Mouse (Mus musculus) forebrain, embryonic 13.5 days (tissue): Measurements from ENCODE around the gene Ehd2. TPM values are rescaled to one million over a fixed set of nuclear protein-coding genes. Genes with fewer than 3 reads are reported as not detected.
A peak's percentile ranks its signal among the peaks of the same experiment; 100 is the strongest.

ENCODE experiments used
- ATAC-seq: fragments of 200-750 bp; cut with Nextera tagmentation; 2 replicates; pipeline ENCODE4 v1.8.0; 2017
- H3K27ac ChIP-seq: fragments of 300-500 bp; sonication (generic); 2 replicates; pipeline ENCODE4 v1.5.1; 2015; ENCODE audit warnings: inconsistent platforms, mild to moderate bottlenecking, moderate library complexity
- H3K27me3 ChIP-seq: fragments of 300-500 bp; sonication (generic); 2 replicates; pipeline ENCODE4 v1.6.1; 2015; ENCODE audit warnings: mild to moderate bottlenecking, inconsistent platforms
- H3K36me3 ChIP-seq: fragments of 300-500 bp; sonication (generic); 2 replicates; pipeline ENCODE4 v1.6.1; 2015; ENCODE audit warnings: mild to moderate bottlenecking, inconsistent platforms; ENCODE audit not compliant: poor library complexity, severe bottlenecking
- H3K4me1 ChIP-seq: fragments of 300-500 bp; sonication (generic); 2 replicates; pipeline ENCODE4 v1.6.1; 2015; ENCODE audit warnings: inconsistent platforms
- H3K4me2 ChIP-seq: fragments of 300-500 bp; sonication (generic); 2 replicates; pipeline ENCODE4 v1.6.1; 2015; ENCODE audit warnings: inconsistent platforms, mild to moderate bottlenecking, moderate library complexity
- H3K4me3 ChIP-seq: fragments of 300-500 bp; sonication (generic); 2 replicates; pipeline ENCODE4 v1.5.1; 2015; ENCODE audit warnings: mild to moderate bottlenecking, inconsistent platforms
- H3K9ac ChIP-seq: fragments of 300-500 bp; sonication (generic); 2 replicates; pipeline ENCODE4 v1.6.1; 2015; ENCODE audit warnings: mild to moderate bottlenecking, inconsistent platforms
- H3K9me3 ChIP-seq: fragments of 300-500 bp; sonication (generic); replicated peaks from 2 replicates; pipeline ENCODE4 v1.6.1; 2016; ENCODE audit warnings: inconsistent platforms
- WGBS: fragments of 180-500 bp; shearing (Covaris S2); methylation state at CpG from one replicate; pipeline ENCODE4 v1.1.7; 2015; 5-methylcytosine and 5-hydroxymethylcytosine counted together
- polyA plus RNA-seq: library from polyadenylated mRNA; unstranded; fragments of >200 nt; fragmentation: Nextera tagmentation; extraction: Ambion mirVana; gene quantifications from 2 replicates; pipeline ENCODE4 v1.2.1, GENCODE M21; 2015

Ehd2 gene
- polyA plus RNA-seq, 1 experiment from 2014 or later = 3.6 TPM

GRCm38 (mm10) chr7:15972247-15972646 is 4.9 kb upstream of the Ehd2 start:
- Histone ChIP-seq H3K36me3 (peaks cover 71% of the 10 kb centered on the region), H3K9me3 (no peaks in the 10 kb centered on the region), H3K27ac (no peak overlapping the region), H3K4me3 (no peak overlapping the region), H3K4me1 (0 out of 2 replicates have a peak, but pooled peaks cover 2% of the 10 kb centered on the region), H3K4me2 (no peak overlapping the region), H3K27me3 (no peaks in the 10 kb centered on the region), H3K9ac (no peak overlapping the region)
- 53% methylated on average over 25 of the region's 25 CpGs for WGBS
- no peak for ATAC-seq

DNA sequence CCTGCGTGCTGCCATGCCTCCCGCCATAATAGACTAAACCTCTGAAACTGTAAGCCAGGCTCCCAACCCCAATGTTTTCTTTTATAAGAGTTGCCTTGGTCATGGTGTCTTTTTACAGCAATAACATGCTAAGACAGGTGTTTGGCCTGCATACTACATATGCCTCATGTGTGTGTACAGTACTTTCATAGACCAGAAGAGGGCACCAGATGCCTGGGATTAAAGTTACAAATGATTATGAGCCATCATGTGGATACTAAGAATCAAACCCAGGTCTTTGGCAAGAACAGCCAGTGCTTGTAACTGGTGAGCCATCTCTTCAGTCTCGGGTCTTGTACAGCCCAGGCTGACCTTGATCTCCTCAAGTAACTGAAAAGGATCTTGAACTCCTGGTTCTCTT is 2.3 kb upstream of the Ehd2 start:
- no peak overlapping the region for H3K9ac ChIP-seq
- H3K9me3 ChIP-seq = no peaks in the 10 kb centered on the region
- ATAC-seq = no peak
- 0 out of 2 replicates have a peak, but pooled peaks cover 3% of the 10 kb centered on the region for H3K4me1 ChIP-seq
- no peak overlapping the region for H3K27ac ChIP-seq
- H3K36me3 ChIP-seq = peaks cover 48% of the 10 kb centered on the region
- WGBS = 85% methylated on average over 3 of the region's 3 CpGs
- no peak overlapping the region for H3K4me2 ChIP-seq
- no peaks in the 10 kb centered on the region for H3K27me3 ChIP-seq
- H3K4me3 ChIP-seq = no peak overlapping the region

DNA sequence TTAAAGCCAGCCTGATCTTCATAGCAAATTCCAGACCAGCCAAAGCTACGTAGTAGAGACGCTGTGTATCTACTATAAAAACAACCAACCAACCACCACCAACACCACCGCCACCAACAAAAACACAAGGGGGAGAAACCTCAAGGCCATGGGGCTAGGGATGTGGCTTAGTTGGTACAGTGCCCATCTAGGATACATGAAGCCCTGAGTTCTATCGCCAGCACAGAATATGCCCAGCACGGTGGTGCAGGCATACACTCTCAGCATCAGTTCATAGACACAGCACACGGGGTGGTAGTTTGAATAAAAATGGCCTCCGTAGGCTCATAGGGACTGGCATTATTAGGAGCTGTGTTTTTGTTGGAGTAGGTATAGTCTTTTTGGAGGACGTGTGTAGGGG is 955 bp upstream of the Ehd2 start:
- Histone ChIP-seq H3K36me3 (peaks cover 35% of the 10 kb centered on the region), H3K4me2 (no peak overlapping the region), H3K9me3 (no peaks in the 10 kb centered on the region), H3K9ac (no peak overlapping the region), H3K27ac (no peak overlapping the region), H3K27me3 (no peaks in the 10 kb centered on the region), H3K4me3 (no peak overlapping the region), H3K4me1 (0 out of 2 replicates have a peak, but pooled peaks cover 3% of the 10 kb centered on the region)
- ATAC-seq = no peak
- 87% methylated on average over 8 of the region's 8 CpGs for WGBS

DNA sequence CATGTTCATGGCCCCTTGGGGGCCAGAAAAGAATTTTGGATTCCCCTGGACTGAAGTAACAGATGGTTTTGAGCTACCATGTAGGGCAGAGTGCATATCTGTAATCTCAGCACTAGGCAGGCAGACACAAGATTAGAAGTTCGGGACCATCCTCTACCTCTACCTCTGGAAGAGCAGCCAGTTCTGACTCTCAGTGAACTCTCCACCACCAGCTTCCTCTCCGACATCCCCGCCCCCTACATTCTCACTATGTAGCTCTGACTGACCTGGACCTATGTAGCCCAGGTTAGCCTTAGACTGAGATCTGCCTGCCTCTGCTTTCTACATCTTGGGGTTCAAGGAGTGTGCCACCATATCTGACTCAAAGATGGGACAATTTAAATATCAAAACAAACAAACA is 878 bp downstream of the Ehd2 start:
- 87% methylated on average over 3 of the region's 3 CpGs for whole genome bisulfite sequencing
- H3K9me3 ChIP-seq = no peaks in the 10 kb centered on the region
- H3K27me3 ChIP-seq = no peaks in the 10 kb centered on the region
- H3K4me1 ChIP-seq = peaks cover 17% of the 10 kb centered on the region
- no peak overlapping the region for H3K27ac ChIP-seq
- H3K4me2 ChIP-seq = no peak overlapping the region
- ATAC-seq = no peak
- no peak overlapping the region for H3K4me3 ChIP-seq
- H3K9ac ChIP-seq = no peak overlapping the region
- H3K36me3 ChIP-seq = peaks cover 16% of the 10 kb centered on the region

DNA sequence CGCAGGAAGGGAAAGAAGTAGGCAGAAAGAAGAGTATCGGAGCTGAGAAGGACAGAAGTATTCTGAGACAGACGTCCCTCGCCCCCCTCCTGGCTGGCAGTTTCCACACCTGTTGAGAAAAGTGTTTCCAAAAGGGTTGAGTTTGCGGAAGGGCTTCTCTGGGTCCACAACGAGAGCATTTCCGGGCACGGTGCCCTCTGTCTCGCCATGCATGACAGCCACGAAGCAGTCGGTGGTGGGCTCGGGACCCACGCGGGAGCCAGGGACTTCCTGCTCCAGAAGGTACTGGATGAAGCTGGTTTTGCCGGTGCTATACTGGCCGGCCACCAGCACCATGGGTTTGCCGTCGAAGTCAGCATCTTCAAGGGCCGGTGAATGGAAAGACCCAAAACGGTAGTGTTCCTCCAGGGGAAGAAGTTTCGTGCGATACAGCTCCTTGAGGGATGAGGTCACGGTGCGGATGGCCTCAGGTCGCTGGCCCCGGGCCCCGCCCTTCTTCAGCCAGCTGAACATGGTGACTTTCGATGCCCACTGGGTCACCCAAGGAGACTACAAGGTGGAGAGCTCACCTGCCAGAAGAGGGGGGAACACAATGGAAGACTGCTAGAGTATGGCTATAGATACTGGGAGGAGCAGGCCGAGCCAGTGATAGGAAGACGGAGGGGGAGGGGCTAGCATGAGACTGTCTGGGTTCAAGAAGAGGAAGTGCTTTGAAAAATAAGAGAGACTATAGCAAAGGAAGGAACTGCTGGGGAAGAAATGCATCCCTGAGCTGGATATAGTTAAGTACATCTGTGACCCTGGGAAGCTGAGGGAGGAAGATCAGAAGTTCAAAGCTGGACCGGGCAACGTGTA is 3.3 kb downstream of the Ehd2 start:
- no peak for ATAC-seq
- Histone ChIP-seq H3K4me2 (no peak overlapping the region), H3K27ac (no peak overlapping the region), H3K27me3 (no peaks in the 10 kb centered on the region), H3K4me1 (peaks cover 17% of the 10 kb centered on the region), H3K4me3 (no peak overlapping the region), H3K36me3 (no peaks in the 10 kb centered on the region), H3K9me3 (no peaks in the 10 kb centered on the region), H3K9ac (no peak overlapping the region)
- WGBS = 89% methylated on average over 32 of the region's 32 CpGs

GRCm38 (mm10) chr7:15962311-15963288 is 4.8 kb downstream of the Ehd2 start:
- Histone ChIP-seq H3K27ac (peak overlapping the region; percentile 31; the same call in 1 of the 2 replicates), H3K9ac (no peak overlapping the region)

DNA sequence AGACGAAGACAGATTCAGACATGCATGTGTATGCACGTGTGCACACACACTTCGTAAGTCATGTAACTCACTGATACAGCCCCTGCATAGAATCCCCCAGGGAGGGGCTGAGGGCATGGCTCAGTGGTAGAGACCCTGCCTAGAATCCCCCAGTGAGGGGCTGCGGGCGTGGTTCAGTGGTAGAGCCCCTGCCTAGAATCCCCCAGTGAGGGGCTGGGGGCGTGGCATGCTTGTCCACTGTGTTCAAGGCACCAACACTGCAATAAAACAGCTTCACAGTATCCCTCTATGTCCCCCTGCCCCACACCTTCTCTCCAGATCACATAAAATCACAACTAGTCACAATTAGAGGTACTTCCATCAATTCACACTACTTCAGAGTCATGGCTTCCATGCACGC is 5.6 kb downstream of the Ehd2 start:
- 0 out of 2 replicates have a peak overlapping the region, but pooled peaks have one; percentile 31 for H3K27ac ChIP-seq
- H3K4me1 ChIP-seq = peaks cover 14% of the 10 kb centered on the region
- ATAC-seq = no peak
- 90% methylated on average over 7 of the region's 7 CpGs for WGBS
- H3K4me3 ChIP-seq = no peak overlapping the region
- H3K4me2 ChIP-seq = no peak overlapping the region
- H3K9me3 ChIP-seq = no peaks in the 10 kb centered on the region
- H3K9ac ChIP-seq = no peak overlapping the region
- no peaks in the 10 kb centered on the region for H3K36me3 ChIP-seq
- H3K27me3 ChIP-seq = no peaks in the 10 kb centered on the region

More at GRCm38 (mm10) chr7:15962311-15963288, 4.8 kb downstream of the Ehd2 start:
- Histone ChIP-seq H3K36me3 (no peaks in the 10 kb centered on the region), H3K4me1 (peaks cover 17% of the 10 kb centered on the region), H3K4me3 (no peak overlapping the region), H3K4me2 (no peak overlapping the region), H3K27me3 (no peaks in the 10 kb centered on the region), H3K9me3 (no peaks in the 10 kb centered on the region)
- peak; percentile 44 for ATAC-seq
- 39% methylated on average over 12 of the region's 12 CpGs for WGBS

DNA sequence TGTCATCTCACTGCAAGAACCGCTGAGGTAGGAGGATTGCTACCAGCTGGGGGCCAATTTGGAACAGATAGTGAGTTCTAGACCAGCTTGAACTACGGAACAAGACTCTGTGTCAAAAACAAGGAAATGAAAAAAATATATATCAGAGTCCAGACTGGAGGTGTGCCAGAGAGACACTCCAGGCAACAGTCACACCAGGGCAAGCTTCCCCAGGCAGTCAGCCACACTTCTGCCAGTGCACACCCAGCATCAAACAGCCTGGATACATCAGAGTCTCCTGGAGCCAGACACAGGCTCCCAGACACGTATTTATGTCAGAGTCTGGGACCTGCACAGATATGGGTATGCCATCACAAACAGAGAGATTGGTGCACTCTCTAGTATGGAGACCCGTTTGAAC is 6.1 kb downstream of the Ehd2 start:
- H3K36me3 ChIP-seq = no peaks in the 10 kb centered on the region
- peaks cover 14% of the 10 kb centered on the region for H3K4me1 ChIP-seq
- H3K4me3 ChIP-seq = no peak overlapping the region
- no peaks in the 10 kb centered on the region for H3K9me3 ChIP-seq
- no peak; the same call in 1 of the 2 replicates for ATAC-seq
- WGBS = 65% methylated on average over 4 of the region's 4 CpGs
- no peaks in the 10 kb centered on the region for H3K27me3 ChIP-seq
- H3K27ac ChIP-seq = no peak overlapping the region
- H3K4me2 ChIP-seq = no peak overlapping the region
- H3K9ac ChIP-seq = no peak overlapping the region

DNA sequence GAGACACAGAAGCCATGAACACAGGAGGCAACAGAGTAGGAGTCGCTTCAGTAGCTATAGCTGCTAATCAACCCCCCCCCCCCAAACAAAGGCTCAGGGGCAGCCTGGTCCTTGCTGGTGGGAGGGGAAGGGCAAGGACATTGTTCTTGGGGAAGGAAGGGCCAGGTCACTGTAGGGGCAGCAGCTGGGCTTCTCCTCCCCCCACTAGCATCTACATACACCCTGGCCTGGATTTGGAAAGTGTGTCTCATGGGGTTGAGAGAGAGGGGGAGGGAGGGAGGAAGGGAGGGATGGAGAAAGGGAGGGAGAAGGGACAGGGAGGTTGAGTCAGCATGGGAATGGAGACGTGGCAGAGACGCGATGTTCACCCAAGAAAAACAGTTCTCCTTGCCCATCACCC is 6.7 kb downstream of the Ehd2 start:
- Histone ChIP-seq H3K9me3 (no peaks in the 10 kb centered on the region), H3K4me2 (no peak overlapping the region), H3K27ac (no peak overlapping the region), H3K4me3 (no peak overlapping the region), H3K27me3 (no peaks in the 10 kb centered on the region), H3K36me3 (no peaks in the 10 kb centered on the region), H3K4me1 (peaks cover 14% of the 10 kb centered on the region), H3K9ac (no peak overlapping the region)
- 39% methylated on average over 4 of the region's 4 CpGs for WGBS
- no peak for ATAC-seq

- Histone ChIP-seq H3K9ac (no peak overlapping the region), H3K27me3 (no peaks in the 10 kb centered on the region), H3K4me3 (no peak overlapping the region), H3K9me3 (no peaks in the 10 kb centered on the region; the same call in 1 of the 2 replicates), H3K4me2 (no peak overlapping the region), H3K36me3 (no peaks in the 10 kb centered on the region), H3K27ac (no peak overlapping the region), H3K4me1 (peaks cover 6% of the 10 kb centered on the region; the same call in 1 of the 2 replicates)
- WGBS = 86% methylated on average over 5 of the region's 5 CpGs
- ATAC-seq = no peak
Observed at GRCm38 (mm10) chr7:15956143-15956542, 11.2 kb downstream of the Ehd2 start.

GRCm38 (mm10) chr7:15955509-15955908 is 11.9 kb downstream of the Ehd2 start:
- no peak overlapping the region for H3K27ac ChIP-seq
- no peaks in the 10 kb centered on the region for H3K36me3 ChIP-seq
- 18% methylated on average over 7 of the region's 7 CpGs for WGBS
- H3K4me2 ChIP-seq = peak overlapping the region; percentile 45
- ATAC-seq = no peak
- H3K4me3 ChIP-seq = peak overlapping the region; percentile 17; the same call in 1 of the 2 replicates
- no peaks in the 10 kb centered on the region; the same call in 1 of the 2 replicates for H3K9me3 ChIP-seq
- peak overlapping the region; percentile 34 for H3K9ac ChIP-seq
- peaks cover 6% of the 10 kb centered on the region; the same call in 1 of the 2 replicates for H3K4me1 ChIP-seq
- no peaks in the 10 kb centered on the region for H3K27me3 ChIP-seq
